Mouse (Mus musculus) testis, postnatal 10 days (tissue): ENCODE data around the gene Fgfr2.

Experiments used
- DNase-seq: peaks from one replicate; pipeline ENCODE4 v3.0.0; 2021; ENCODE audit warnings: low spot score

Gene Fgfr2

GRCm38 (mm10) chr7:132823832-132824231 lies 299.3 kb downstream of the Fgfr2 start:
- no peak for DNase-seq

- DNase-seq: no peak
Observed at GRCm38 (mm10) chr7:132820692-132821091, 302.5 kb downstream of the Fgfr2 start.

- DNase-seq: no peak
Observed at GRCm38 (mm10) chr7:132817056-132817455, 306.1 kb downstream of the Fgfr2 start.

- no peak for DNase-seq
Observed at GRCm38 (mm10) chr7:132816528-132816927, 306.6 kb downstream of the Fgfr2 start.

- DNase-seq: no peak
Observed at GRCm38 (mm10) chr7:132815081-132815480, 308.1 kb downstream of the Fgfr2 start.

GRCm38 (mm10) chr7:132814089-132814450 lies 309.1 kb downstream of the Fgfr2 start:
- DNase-seq: no peak

GRCm38 (mm10) chr7:132813416-132814088 lies 309.6 kb downstream of the Fgfr2 start, which contains the start of gene Fam53b:
Gene Fam53b, minus strand, starts transcription at chr7:132813886.
- peak; percentile 77 for DNase-seq

- DNase-seq: peak; percentile 73
Observed at GRCm38 (mm10) chr7:132812619-132813415, 310.3 kb downstream of the Fgfr2 start.

GRCm38 (mm10) chr7:132811716-132812618 lies 311.2 kb downstream of the Fgfr2 start:
- DNase-seq: no peak

GRCm38 (mm10) chr7:132810879-132811278 lies 312.3 kb downstream of the Fgfr2 start:
- peak; percentile 95 for DNase-seq

GRCm38 (mm10) chr7:132810368-132810767 lies 312.8 kb downstream of the Fgfr2 start:
- DNase-seq: peak; percentile 63

- DNase-seq: no peak
Observed at GRCm38 (mm10) chr7:132809721-132810120, 313.4 kb downstream of the Fgfr2 start.

GRCm38 (mm10) chr7:132808841-132809682 lies 314.1 kb downstream of the Fgfr2 start:
- DNase-seq: peak; percentile 57

GRCm38 (mm10) chr7:132808051-132808796 lies 314.9 kb downstream of the Fgfr2 start:
- DNase-seq: no peak

- DNase-seq: peak; percentile 60
Observed at GRCm38 (mm10) chr7:132806926-132807857, 316.0 kb downstream of the Fgfr2 start.

- DNase-seq: peak; percentile 61
Observed at GRCm38 (mm10) chr7:132806286-132806685, 316.9 kb downstream of the Fgfr2 start.

GRCm38 (mm10) chr7:132804951-132805350 lies 318.2 kb downstream of the Fgfr2 start:
- no peak for DNase-seq

GRCm38 (mm10) chr7:132804461-132804860 lies 318.7 kb downstream of the Fgfr2 start:
- DNase-seq: no peak

GRCm38 (mm10) chr7:132803962-132804361 lies 319.2 kb downstream of the Fgfr2 start:
- no peak for DNase-seq
